Mouse (Mus musculus) midbrain, embryonic 16.5 days (tissue): ENCODE results near the gene Pam. TPM values are rescaled to one million over a fixed set of nuclear protein-coding genes. Genes with fewer than 3 reads are reported as not detected.

ENCODE experiments used
- ATAC-seq: fragments of 200-750 bp; cut with Nextera tagmentation; 2 replicates; pipeline ENCODE4 v1.8.0; 2017; ENCODE audit warnings: moderate TSS enrichment
- H3K27ac ChIP-seq: fragments of 300-500 bp; sonication (generic); 2 replicates; pipeline ENCODE4 v1.5.1; 2014; ENCODE audit warnings: mild to moderate bottlenecking, low read length, mixed read lengths
- H3K27me3 ChIP-seq: fragments of 300-500 bp; sonication (generic); 2 replicates; pipeline ENCODE4 v1.6.1; 2014; ENCODE audit warnings: low read depth, low read length, mixed read lengths; ENCODE audit not compliant: control insufficient read depth, insufficient read depth
- H3K36me3 ChIP-seq: fragments of 300-500 bp; sonication (generic); 2 replicates; pipeline ENCODE4 v1.6.1; 2014; ENCODE audit warnings: mild to moderate bottlenecking, low read length, moderate library complexity, mixed read lengths; ENCODE audit not compliant: control insufficient read depth, insufficient read depth
- H3K4me1 ChIP-seq: fragments of 300-500 bp; sonication (generic); 2 replicates; pipeline ENCODE4 v1.6.1; 2014; ENCODE audit warnings: mild to moderate bottlenecking, low read length, mixed read lengths; ENCODE audit not compliant: control insufficient read depth, insufficient read depth
- H3K4me2 ChIP-seq: fragments of 300-500 bp; sonication (generic); 2 replicates; pipeline ENCODE4 v1.6.1; 2014; ENCODE audit warnings: mild to moderate bottlenecking, low read length, mixed read lengths
- H3K4me3 ChIP-seq: fragments of 300-500 bp; sonication (generic); 2 replicates; pipeline ENCODE4 v1.5.1; 2014; ENCODE audit warnings: low read depth, mild to moderate bottlenecking, low read length, moderate library complexity, mixed read lengths
- H3K9ac ChIP-seq: fragments of 300-500 bp; sonication (generic); 2 replicates; pipeline ENCODE4 v1.6.1; 2014; ENCODE audit warnings: low read depth, low read length, mixed read lengths
- H3K9me3 ChIP-seq: fragments of 300-500 bp; sonication (generic); replicated peaks from 2 replicates; pipeline ENCODE4 v1.6.1; 2014; ENCODE audit warnings: mild to moderate bottlenecking, low read length, mixed read lengths; ENCODE audit not compliant: control insufficient read depth, poor library complexity, severe bottlenecking
- WGBS: fragments of 180-500 bp; shearing (Covaris S2); extraction: QIAGEN DNeasy Blood & Tissue Kit; methylation state at CpG from one replicate; pipeline ENCODE4 v1.1.7; 2014; 5-methylcytosine and 5-hydroxymethylcytosine counted together
- polyA plus RNA-seq: library from polyadenylated mRNA; unstranded; fragments of >200 nt; fragmentation: Nextera tagmentation; extraction: Ambion mirVana; gene quantifications from 2 replicates; pipeline ENCODE4 v1.2.1, GENCODE M21; 2015

Gene Pam
- polyA plus RNA-seq, 1 experiment from 2014 or later = 35.6 TPM

DNA sequence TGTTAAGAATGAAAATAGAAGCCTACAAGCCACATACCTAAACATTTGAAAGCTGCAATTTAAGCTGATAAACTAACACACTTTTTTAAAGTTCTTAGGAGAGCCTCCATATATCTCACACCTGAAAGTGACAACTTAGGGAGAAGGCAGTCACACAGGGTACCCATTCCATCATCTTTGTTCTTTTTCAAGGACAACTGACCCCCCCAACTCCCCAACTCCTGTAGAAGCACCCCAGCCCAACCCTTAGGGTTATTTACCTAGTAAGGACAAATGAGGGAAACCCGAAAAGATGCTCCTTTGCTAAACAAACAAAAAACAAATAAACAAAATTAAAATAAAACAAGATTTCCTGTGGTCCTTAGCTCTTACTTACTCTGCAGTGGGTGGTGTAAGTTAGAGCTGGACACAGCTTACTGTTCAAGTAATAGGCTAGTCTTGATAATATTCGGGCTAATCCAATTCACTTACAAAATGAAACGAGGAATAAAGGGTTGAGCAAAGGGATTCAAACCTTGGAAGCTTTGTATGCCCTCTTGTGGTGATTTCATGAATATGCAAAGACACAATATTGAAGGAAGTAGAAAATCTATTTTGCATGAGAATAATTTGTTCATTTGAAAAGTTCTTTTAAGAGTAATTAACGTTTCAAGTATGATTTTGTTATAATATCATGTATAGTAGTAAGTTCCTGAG lies 293.1 kb downstream of the Pam start:
- H3K27me3 ChIP-seq = no peaks in the 10 kb centered on the region
- no peaks in the 10 kb centered on the region for H3K36me3 ChIP-seq
- peaks cover 5% of the 10 kb centered on the region for H3K9me3 ChIP-seq
- no peaks in the 10 kb centered on the region for H3K4me1 ChIP-seq
- no peak overlapping the region for H3K4me3 ChIP-seq
- WGBS = 32% methylated on average over 4 of the region's 4 CpGs
- no peak for ATAC-seq
- no peak overlapping the region for H3K4me2 ChIP-seq
- no peak overlapping the region for H3K9ac ChIP-seq
- no peak overlapping the region for H3K27ac ChIP-seq

DNA sequence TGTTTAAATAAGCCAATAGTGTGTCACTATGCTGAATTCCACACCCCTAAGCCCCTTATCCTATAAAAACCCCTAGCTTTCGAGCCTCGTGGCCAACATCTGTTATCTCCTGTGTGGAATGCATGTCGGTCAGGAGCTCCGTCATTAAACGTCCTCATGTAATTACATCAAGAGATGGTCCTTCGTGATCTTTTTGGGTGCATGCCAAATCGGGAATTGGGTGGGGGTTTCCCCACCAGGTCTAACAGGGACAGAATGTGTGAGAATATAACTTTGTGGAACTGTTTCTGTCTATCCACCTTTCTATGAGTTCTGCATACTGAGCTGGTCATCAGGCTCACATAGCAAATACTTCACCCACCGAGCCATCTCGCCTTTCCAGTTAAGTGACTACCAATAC lies 299.5 kb downstream of the Pam start:
- H3K4me3 ChIP-seq = no peak overlapping the region
- H3K27me3 ChIP-seq = no peaks in the 10 kb centered on the region
- H3K9ac ChIP-seq = no peak overlapping the region
- no peaks in the 10 kb centered on the region for H3K36me3 ChIP-seq
- H3K27ac ChIP-seq = no peak overlapping the region
- H3K4me2 ChIP-seq = no peak overlapping the region
- H3K9me3 ChIP-seq = peaks cover 5% of the 10 kb centered on the region
- no peaks in the 10 kb centered on the region for H3K4me1 ChIP-seq
- WGBS = 93% methylated on average over 9 of the region's 9 CpGs
- ATAC-seq = no peak

DNA sequence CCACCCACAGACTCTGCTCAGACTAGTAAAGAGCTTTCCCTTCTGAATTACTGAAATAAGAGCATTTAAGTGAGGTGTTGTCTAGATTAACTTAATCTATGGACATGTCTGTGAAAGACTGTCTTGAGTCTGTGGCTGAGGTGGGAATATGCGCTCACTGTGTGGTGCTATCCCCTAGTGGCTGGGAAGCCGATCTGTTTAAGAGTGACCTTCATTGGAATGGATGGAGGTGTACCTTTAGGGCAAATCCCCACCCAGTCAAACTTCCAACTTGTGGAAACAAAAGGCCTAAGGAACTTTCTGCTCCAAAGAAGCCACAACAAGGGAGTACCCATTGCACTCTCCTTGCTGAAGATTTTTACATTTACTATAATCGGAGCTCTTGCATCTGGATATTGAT lies 301.3 kb downstream of the Pam start:
- H3K4me3 ChIP-seq = no peak overlapping the region
- H3K4me1 ChIP-seq = no peaks in the 10 kb centered on the region
- no peak overlapping the region for H3K27ac ChIP-seq
- 91% methylated on average over 3 of the region's 3 CpGs for WGBS
- no peaks in the 10 kb centered on the region for H3K27me3 ChIP-seq
- no peaks in the 10 kb centered on the region for H3K36me3 ChIP-seq
- H3K9ac ChIP-seq = no peak overlapping the region
- ATAC-seq = no peak
- H3K4me2 ChIP-seq = no peak overlapping the region
- H3K9me3 ChIP-seq = no peaks in the 10 kb centered on the region

DNA sequence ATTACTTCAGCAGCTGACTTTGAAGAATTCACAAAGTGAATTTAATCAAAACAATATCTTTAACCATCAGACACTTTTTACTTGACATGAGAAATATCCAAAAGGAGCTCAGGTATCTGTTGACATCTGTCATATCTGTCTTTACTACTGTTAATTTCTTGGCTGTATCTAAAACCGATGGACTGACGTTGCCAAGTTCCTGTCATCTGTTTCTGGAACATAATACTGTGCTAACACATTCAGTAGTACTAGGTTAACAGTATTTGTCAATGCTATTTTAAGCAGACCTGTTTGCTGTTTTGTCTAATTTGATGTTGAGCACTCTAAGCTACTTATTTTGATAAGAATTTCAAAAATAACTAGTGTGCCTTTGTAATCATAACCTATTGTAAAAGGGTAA lies 307.0 kb downstream of the Pam start:
- Histone ChIP-seq H3K4me1 (no peaks in the 10 kb centered on the region), H3K9ac (no peak overlapping the region), H3K27ac (no peak overlapping the region), H3K36me3 (no peaks in the 10 kb centered on the region), H3K4me3 (no peak overlapping the region), H3K9me3 (no peaks in the 10 kb centered on the region), H3K27me3 (no peaks in the 10 kb centered on the region), H3K4me2 (no peak overlapping the region)
- no peak for ATAC-seq
- WGBS = 96% methylated on average over 2 of the region's 2 CpGs

DNA sequence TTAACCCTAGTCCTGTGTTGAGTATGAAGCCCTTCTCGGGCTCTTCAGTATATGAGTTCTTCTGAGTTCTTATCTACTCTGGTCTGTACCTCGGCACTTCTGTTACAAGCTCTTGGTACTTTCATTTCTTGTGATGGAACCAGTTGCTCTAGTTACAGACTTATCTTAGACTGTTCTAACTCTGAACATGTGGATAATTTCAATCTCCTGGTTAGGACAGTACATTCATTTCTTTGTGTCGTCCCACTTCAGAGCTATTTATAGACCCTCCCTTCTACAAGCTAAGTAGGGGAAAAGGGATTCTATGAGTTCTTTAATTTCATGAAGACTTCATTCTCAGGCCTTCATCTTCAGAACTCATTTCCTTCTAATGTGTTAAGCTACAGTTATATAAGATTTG lies 307.8 kb downstream of the Pam start:
- H3K27me3 ChIP-seq = no peaks in the 10 kb centered on the region
- H3K9me3 ChIP-seq = no peaks in the 10 kb centered on the region
- no peaks in the 10 kb centered on the region for H3K4me1 ChIP-seq
- no peak for ATAC-seq
- H3K9ac ChIP-seq = no peak overlapping the region
- H3K36me3 ChIP-seq = no peaks in the 10 kb centered on the region
- no peak overlapping the region for H3K4me2 ChIP-seq
- H3K4me3 ChIP-seq = no peak overlapping the region
- no peak overlapping the region for H3K27ac ChIP-seq
- WGBS = 93% methylated on average over 3 of the region's 3 CpGs

DNA sequence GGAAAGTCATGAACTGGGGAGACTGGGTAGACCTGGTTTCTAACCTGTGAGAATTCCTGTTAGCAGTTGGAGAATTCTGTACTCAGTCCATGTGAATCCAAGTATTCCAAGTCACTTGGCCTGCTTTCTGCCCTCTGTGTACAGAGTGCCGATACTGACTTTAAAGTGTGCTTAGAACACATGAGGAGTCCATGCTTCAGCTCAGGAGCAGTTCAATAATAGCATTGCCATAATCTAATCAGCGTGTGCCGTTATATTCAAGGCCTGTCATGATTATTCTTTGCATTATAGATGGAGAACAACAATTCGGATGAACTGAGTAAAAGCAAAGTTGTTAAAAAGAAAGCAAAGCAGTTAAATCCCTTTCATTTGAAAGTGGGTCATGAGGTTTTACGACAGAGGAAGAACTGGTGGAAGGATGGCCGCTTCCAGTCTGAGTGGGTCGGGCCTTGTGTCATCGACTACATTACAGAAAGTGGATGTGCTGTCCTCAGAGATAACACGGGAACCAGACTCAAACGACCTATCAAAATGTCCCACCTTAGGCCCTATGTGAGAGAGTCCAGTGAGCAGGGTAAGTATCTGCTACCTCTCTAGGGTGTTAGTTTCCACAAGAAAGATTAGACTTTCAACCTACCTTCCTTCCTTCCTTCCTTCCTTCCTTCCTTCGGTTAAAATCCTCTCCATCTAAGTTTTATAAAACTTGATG lies 309.6 kb downstream of the Pam start:
- no peaks in the 10 kb centered on the region for H3K36me3 ChIP-seq
- H3K9me3 ChIP-seq = no peaks in the 10 kb centered on the region
- H3K9ac ChIP-seq = no peak overlapping the region
- H3K27ac ChIP-seq = no peak overlapping the region
- ATAC-seq = no peak
- WGBS = 93% methylated on average over 11 of the region's 11 CpGs
- H3K4me2 ChIP-seq = no peak overlapping the region
- no peaks in the 10 kb centered on the region for H3K27me3 ChIP-seq
- no peak overlapping the region for H3K4me3 ChIP-seq
- H3K4me1 ChIP-seq = no peaks in the 10 kb centered on the region

DNA sequence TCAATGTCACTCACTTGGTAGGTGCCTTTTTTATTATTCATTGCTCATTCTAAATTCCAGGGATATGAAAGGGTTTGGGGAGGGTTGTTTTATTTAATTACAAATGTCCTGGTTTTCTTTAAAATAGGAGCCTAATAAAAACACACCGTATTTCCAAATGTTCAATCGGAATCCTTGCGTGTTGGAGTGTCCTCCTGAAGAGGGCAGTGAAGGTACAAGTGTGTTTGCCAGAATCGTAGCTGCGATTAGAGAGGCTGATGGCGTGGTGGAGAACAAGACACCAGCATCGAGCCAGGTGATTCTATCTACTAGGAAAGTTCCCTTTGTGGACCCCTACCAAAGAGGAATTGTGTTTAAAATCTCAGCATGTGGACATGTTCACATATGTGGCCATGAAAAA lies 310.5 kb downstream of the Pam start:
- WGBS = 74% methylated on average over 7 of the region's 7 CpGs
- no peak for ATAC-seq
- no peaks in the 10 kb centered on the region for H3K36me3 ChIP-seq

DNA sequence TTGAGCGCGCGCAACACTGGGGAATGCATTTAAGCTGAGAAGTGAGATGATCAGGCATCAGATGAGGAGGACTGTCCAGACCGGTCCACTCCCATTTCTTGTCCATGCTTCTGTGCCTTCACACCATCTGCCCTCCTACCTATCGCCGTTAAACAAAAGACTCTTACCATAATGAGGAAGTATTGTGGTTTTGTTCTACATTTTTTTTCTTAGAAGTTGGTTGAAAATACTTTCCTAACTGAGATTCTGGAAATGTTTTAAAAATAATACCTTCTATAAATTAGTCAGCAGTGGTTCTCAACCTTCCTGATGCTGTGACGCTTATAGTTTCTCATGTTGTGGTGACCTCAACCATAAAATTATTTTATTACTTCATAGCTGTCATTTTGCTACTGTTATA lies 313.8 kb downstream of the Pam start:
- Histone ChIP-seq H3K9me3 (no peaks in the 10 kb centered on the region), H3K36me3 (no peaks in the 10 kb centered on the region), H3K4me1 (no peaks in the 10 kb centered on the region), H3K4me3 (no peak overlapping the region), H3K9ac (no peak overlapping the region), H3K27ac (no peak overlapping the region), H3K27me3 (no peaks in the 10 kb centered on the region), H3K4me2 (no peak overlapping the region)
- WGBS = 99% methylated on average over 7 of the region's 7 CpGs
- no peak for ATAC-seq

More for the DNA sequence above, 310.5 kb downstream of the Pam start:
- no peak overlapping the region for H3K4me2 ChIP-seq
- H3K27me3 ChIP-seq = no peaks in the 10 kb centered on the region
- no peaks in the 10 kb centered on the region for H3K9me3 ChIP-seq
- H3K9ac ChIP-seq = no peak overlapping the region
- no peak overlapping the region for H3K27ac ChIP-seq
- H3K4me1 ChIP-seq = no peaks in the 10 kb centered on the region
- no peak overlapping the region for H3K4me3 ChIP-seq

DNA sequence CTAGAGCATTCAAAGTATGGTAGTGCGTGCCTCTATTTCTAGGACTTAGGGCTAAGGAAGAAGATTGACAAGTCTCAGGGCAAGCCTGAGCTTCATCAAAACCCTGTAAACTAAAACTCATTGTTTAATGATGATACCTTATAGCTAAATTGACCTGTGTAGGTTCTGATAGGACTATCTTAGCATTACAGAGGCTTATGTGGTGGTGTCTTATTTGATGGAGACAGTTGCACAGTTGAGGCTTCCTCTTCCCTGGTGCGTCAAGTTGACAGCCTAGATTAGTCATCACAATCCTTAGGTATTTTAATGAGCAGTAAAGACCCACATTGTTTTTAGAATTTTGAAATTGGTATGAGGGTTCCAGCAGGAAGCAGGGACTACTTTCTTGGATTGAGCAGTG lies 321.5 kb downstream of the Pam start:
- Histone ChIP-seq H3K4me2 (no peak overlapping the region), H3K4me3 (no peak overlapping the region), H3K36me3 (no peaks in the 10 kb centered on the region), H3K4me1 (peaks cover 4% of the 10 kb centered on the region), H3K9ac (no peak overlapping the region), H3K9me3 (no peaks in the 10 kb centered on the region), H3K27me3 (no peaks in the 10 kb centered on the region), H3K27ac (no peak overlapping the region)
- no peak for ATAC-seq
- 98% methylated on average over 2 of the region's 2 CpGs for WGBS
